Mouse (Mus musculus) stomach, postnatal 0 days (tissue): Measurements from ENCODE around the gene Crybb3. TPM values are rescaled to one million over a fixed set of nuclear protein-coding genes. Genes with fewer than 3 reads are reported as not detected.
A peak's percentile ranks its signal among the peaks of the same experiment; 100 is the strongest.

Experiments
- ATAC-seq: fragments of 200-750 bp; cut with Nextera tagmentation; 2 replicates; pipeline ENCODE4 v1.8.0; 2017; ENCODE audit not compliant: low FRiP score, low TSS enrichment
- DNase-seq: peaks from one replicate; pipeline ENCODE4 v3.0.0-alpha.2; 2016; ENCODE audit warnings: low spot score
- H3K27ac ChIP-seq: fragments of 300-500 bp; sonication (generic); replicated peaks from 2 replicates; pipeline ENCODE4 v1.5.1; 2014; ENCODE audit warnings: mild to moderate bottlenecking, control low read depth
- H3K27me3 ChIP-seq: fragments of 300-500 bp; sonication (generic); 2 replicates; pipeline ENCODE4 v1.6.1; 2014; ENCODE audit warnings: low read length; ENCODE audit not compliant: control insufficient read depth, insufficient read depth
- H3K36me3 ChIP-seq: fragments of 300-500 bp; sonication (generic); 2 replicates; pipeline ENCODE4 v1.6.1; 2014; ENCODE audit warnings: low read length, mixed read lengths; ENCODE audit not compliant: control insufficient read depth, insufficient read depth
- H3K4me1 ChIP-seq: fragments of 300-500 bp; sonication (generic); replicated peaks from 2 replicates; pipeline ENCODE4 v1.6.1; 2014; ENCODE audit warnings: antibody characterized with exemption; ENCODE audit not compliant: control insufficient read depth, insufficient read depth
- H3K4me2 ChIP-seq: fragments of 300-500 bp; sonication (generic); replicated peaks from 2 replicates; pipeline ENCODE4 v1.6.1; 2014; ENCODE audit warnings: low read depth, mild to moderate bottlenecking, control low read depth, moderate library complexity
- H3K4me3 ChIP-seq: fragments of 300-500 bp; sonication (generic); 2 replicates; pipeline ENCODE4 v1.5.1; 2014; ENCODE audit warnings: low read depth, low read length, control low read depth
- H3K9ac ChIP-seq: fragments of 300-500 bp; sonication (generic); 2 replicates; pipeline ENCODE4 v1.6.1; 2014; ENCODE audit warnings: mild to moderate bottlenecking, low read length, control low read depth, mixed read lengths
- H3K9me3 ChIP-seq: fragments of 300-500 bp; sonication (generic); 2 replicates; pipeline ENCODE4 v1.6.1; 2016; ENCODE audit warnings: low read length; ENCODE audit not compliant: control insufficient read depth
- CTCF ChIP-seq: IDR thresholded peaks from 2 replicates; pipeline ENCODE4 v1.5.1; 2016; ENCODE audit warnings: antibody characterized with exemption, low read depth, mild to moderate bottlenecking, moderate library complexity
- EP300 ChIP-seq: optimal IDR thresholded peaks from 2 replicates; pipeline ENCODE3; 2016; ENCODE audit warnings: antibody characterized with exemption
- WGBS: fragments of 180-500 bp; shearing (Covaris S2); extraction: QIAGEN DNeasy Blood & Tissue Kit; methylation state at CpG from one replicate; pipeline ENCODE4 v1.1.7; 2014; 5-methylcytosine and 5-hydroxymethylcytosine counted together
- polyA plus RNA-seq: library from polyadenylated mRNA; unstranded; fragments of >200 nt; fragmentation: Nextera tagmentation; extraction: Ambion mirVana; gene quantifications from 2 replicates; pipeline ENCODE4 v1.2.1, GENCODE M21; 2015

Gene Crybb3
- polyA plus RNA-seq, 1 experiment from 2014 or later, result 0.52 TPM

GRCm38 (mm10) chr5:113070017-113070416 is 11.4 kb downstream of the Crybb3 start, which contains the start of gene Crybb2:
Crybb2 (minus strand) TSS chr5:113070117.
- no peak for TF ChIP-seq CTCF
- no peak for TF ChIP-seq EP300
- ATAC-seq, result no peak
- H3K27ac ChIP-seq, result no peak within 1 kb of the TSS

GRCm38 (mm10) chr5:113054308-113054707 is 27.1 kb downstream of the Crybb3 start:
- H3K27ac ChIP-seq, result no peak overlapping the region
- no peaks in the 10 kb centered on the region for H3K4me1 ChIP-seq
- TF ChIP-seq CTCF (peak; percentile 100), EP300 (no peak)
- no peaks in the 10 kb centered on the region for H3K9me3 ChIP-seq
- peak; percentile 85 for DNase-seq
- no peak overlapping the region for H3K4me3 ChIP-seq
- WGBS, result 3% methylated on average over 16 of the region's 16 CpGs
- no peaks in the 10 kb centered on the region for H3K27me3 ChIP-seq
- peak; percentile 33; the same call in 1 of the 2 replicates for ATAC-seq
- no peak overlapping the region for H3K4me2 ChIP-seq
- no peak overlapping the region for H3K9ac ChIP-seq
- no peaks in the 10 kb centered on the region for H3K36me3 ChIP-seq

More at GRCm38 (mm10) chr5:113070017-113070416, 11.4 kb downstream of the Crybb3 start, which contains the start of gene Crybb2:
- no peak within 1 kb of the TSS for H3K4me2 ChIP-seq
- no peaks in the 10 kb centered on the region for H3K27me3 ChIP-seq
- no peaks in the 10 kb centered on the region for H3K36me3 ChIP-seq
- no peak within 1 kb of the TSS for H3K9ac ChIP-seq
- DNase-seq, result no peak
- no peaks in the 10 kb centered on the region for H3K4me1 ChIP-seq
- no peak within 1 kb of the TSS for H3K4me3 ChIP-seq
- no peaks in the 10 kb centered on the region for H3K9me3 ChIP-seq

- no peak overlapping the region for H3K4me2 ChIP-seq
- DNase-seq, result no peak
These were observed 30.7 kb downstream of the Crybb3 start for GRCm38 (mm10) chr5:113050581-113051185.

GRCm38 (mm10) chr5:113049876-113050275 is 31.5 kb downstream of the Crybb3 start:
- no peak overlapping the region for H3K9ac ChIP-seq
- ATAC-seq (no peak), DNase-seq (no peak)

More at GRCm38 (mm10) chr5:113050581-113051185, 30.7 kb downstream of the Crybb3 start:
- Histone ChIP-seq H3K9me3 (no peaks in the 10 kb centered on the region), H3K4me3 (no peak overlapping the region), H3K9ac (no peak overlapping the region), H3K4me1 (no peaks in the 10 kb centered on the region), H3K27ac (no peak overlapping the region), H3K36me3 (no peaks in the 10 kb centered on the region), H3K27me3 (no peaks in the 10 kb centered on the region)
- ATAC-seq, result no peak
- TF ChIP-seq EP300 (no peak), CTCF (no peak)
- WGBS, result 55% methylated on average over 7 of the region's 7 CpGs

GRCm38 (mm10) chr5:113045511-113046273 is 35.7 kb downstream of the Crybb3 start:
- TF ChIP-seq EP300 (no peak), CTCF (no peak)
- no peak overlapping the region for H3K4me3 ChIP-seq
- no peak overlapping the region for H3K4me2 ChIP-seq
- H3K4me1 ChIP-seq, result no peaks in the 10 kb centered on the region
- H3K9ac ChIP-seq, result no peak overlapping the region
- H3K27ac ChIP-seq, result no peak overlapping the region
- no peaks in the 10 kb centered on the region for H3K9me3 ChIP-seq
- DNase-seq, result no peak
- ATAC-seq, result no peak
- no peaks in the 10 kb centered on the region for H3K27me3 ChIP-seq
- H3K36me3 ChIP-seq, result no peaks in the 10 kb centered on the region
- WGBS, result 84% methylated on average over 10 of the region's 10 CpGs

More at GRCm38 (mm10) chr5:113049876-113050275, 31.5 kb downstream of the Crybb3 start:
- Histone ChIP-seq H3K4me2 (no peak overlapping the region), H3K27ac (no peak overlapping the region), H3K36me3 (no peaks in the 10 kb centered on the region), H3K4me1 (no peaks in the 10 kb centered on the region), H3K4me3 (no peak overlapping the region), H3K27me3 (no peaks in the 10 kb centered on the region), H3K9me3 (no peaks in the 10 kb centered on the region)
- no peak for TF ChIP-seq CTCF
- no peak for TF ChIP-seq EP300

- DNase-seq, result no peak
- no peak for ATAC-seq
- Histone ChIP-seq H3K4me3 (no peak overlapping the region), H3K27ac (no peak overlapping the region), H3K36me3 (no peaks in the 10 kb centered on the region), H3K27me3 (no peaks in the 10 kb centered on the region), H3K9ac (no peak overlapping the region), H3K4me2 (no peak overlapping the region), H3K4me1 (no peaks in the 10 kb centered on the region), H3K9me3 (no peaks in the 10 kb centered on the region)
- TF ChIP-seq EP300, result no peak
- 76% methylated on average over 8 of the region's 8 CpGs for WGBS
These were observed 37.9 kb downstream of the Crybb3 start for GRCm38 (mm10) chr5:113043531-113043930.
